Mouse (Mus musculus) thymus, postnatal 0 days (tissue): ENCODE measurements around the gene Taar8b. TPM values are rescaled to one million over a fixed set of nuclear protein-coding genes. Genes with fewer than 3 reads are reported as not detected.
"Not testable (repeated sequence)": the region's sequence is repeated elsewhere in the genome, so short reads cannot be mapped to it uniquely, and the experiment has no call there.

Experiments
- DNase-seq: peaks from one replicate; pipeline ENCODE4 v3.0.0-alpha.2; 2015; ENCODE audit warnings: low spot score
- polyA plus RNA-seq: library from polyadenylated mRNA; unstranded; fragments of >200 nt; fragmentation: Nextera tagmentation; extraction: Ambion mirVana; gene quantifications from 2 replicates; pipeline ENCODE4 v1.2.1, GENCODE M21; 2015

The Taar8b gene
- polyA plus RNA-seq = not detected in 2 replicates

DNA sequence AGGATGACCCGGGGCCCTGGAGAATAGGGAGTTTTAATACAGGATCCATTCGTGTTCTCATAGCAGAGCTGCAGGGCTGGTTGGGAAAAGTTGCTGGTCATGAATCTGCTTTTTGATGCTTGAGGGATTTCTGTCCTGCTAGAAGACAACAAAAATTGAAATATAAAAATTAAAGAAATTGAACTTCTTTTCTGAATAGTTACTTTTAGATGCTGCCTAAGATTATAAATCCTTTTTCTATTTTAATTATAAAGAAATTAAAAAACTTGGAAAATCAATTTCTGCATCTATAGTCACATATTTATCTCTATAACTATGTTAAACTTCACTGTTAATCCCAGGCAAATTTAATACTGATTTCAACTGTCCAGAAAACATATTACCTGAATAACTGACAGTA is at the start of gene Taar8b:
Gene Taar8b (minus strand): TSS at position 101 of the 400 bp plus-strand sequence.
- no peak for DNase-seq

GRCm38 (mm10) chr10:24138623-24139261 is 46.6 kb upstream of the Taar8b start:
- no peak for DNase-seq

DNA sequence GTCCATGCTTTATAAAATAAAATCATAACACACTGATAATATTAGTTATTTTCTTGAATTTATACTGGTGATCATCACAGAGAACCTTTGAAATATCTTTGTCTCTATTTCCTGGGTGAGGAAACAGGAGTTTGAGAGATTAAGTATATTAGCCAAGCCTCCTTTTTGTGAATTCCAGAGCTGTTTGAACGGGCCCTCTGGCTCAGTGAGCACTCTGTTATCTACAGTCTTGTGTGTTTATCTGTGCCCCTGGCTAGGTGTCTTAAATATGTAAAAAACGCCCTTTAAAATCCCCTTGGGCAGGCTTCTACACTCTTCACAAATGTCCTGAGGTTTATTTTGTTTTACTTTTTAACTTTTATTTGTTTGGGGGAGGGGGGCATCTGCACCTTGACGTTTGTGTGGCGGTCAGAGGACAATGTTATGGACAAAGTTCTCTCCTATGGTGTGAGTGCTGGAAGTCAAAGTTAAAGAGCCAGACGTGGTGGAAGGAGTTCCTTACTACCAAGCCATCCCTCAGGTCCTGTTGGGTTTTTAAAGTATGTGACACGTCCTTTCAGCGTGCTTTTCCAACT is 42.1 kb upstream of the Taar8b start:
- no peak for DNase-seq

DNA sequence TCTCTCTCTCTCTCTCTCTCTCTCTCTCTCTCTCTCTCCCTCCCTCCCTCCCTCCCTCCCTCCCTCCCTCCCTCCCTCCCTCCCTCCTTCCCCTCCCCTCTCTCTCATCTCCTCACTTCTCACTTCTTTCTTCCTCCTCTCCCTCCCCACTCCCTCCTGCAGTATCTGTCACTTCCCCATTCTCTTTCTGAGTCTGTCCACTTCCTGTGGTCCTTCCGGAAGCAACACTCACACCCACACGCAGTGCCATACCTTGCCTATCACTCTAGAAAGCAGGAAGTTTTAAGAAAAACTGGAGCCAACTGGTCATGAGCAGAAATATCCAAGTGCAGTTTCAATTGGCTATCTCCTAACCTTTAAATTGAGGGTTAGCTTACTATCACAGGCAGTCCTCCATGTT is 41.0 kb upstream of the Taar8b start:
- DNase-seq = no peak

- peak; percentile 12 for DNase-seq
Measured at GRCm38 (mm10) chr10:24132273-24132672, 40.2 kb upstream of the Taar8b start.

DNA sequence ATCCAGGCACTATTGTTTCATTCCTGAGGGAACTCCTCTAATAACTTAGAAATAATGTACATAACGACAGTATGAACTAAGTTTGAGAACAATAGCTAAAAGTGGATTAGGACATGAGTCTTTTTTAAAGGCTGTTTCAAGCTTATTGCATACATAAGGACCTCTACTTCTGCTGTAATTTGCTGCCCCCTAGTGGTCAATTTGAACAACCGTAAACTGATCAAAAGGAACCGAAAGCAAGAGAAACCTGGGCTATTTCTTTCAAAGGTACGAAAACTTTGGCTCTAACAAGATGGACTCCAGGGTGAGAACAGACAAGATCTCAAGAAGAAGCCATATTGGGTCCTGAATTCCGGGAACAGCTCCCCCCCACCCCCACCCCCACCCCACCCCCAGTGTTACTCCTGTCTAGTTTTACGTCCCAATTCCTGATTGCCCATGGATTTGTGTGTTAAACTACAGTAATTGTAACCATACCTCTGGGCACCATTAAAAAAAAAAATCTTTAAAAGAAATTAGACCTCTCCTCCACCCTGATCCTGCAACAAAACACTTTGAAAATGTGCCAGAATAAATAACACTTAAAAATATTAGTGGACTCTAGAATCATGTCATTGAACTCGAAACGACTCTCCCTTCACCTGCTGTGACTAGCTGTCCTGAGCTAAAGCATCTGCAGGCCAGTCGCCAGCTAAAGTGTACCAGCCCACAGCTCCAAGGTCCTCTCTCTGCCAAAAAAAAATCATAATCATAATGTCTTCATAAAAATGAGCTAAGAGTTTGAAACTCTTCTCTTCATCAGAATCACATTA is 39.6 kb upstream of the Taar8b start:
- peak; percentile 83 for DNase-seq

DNA sequence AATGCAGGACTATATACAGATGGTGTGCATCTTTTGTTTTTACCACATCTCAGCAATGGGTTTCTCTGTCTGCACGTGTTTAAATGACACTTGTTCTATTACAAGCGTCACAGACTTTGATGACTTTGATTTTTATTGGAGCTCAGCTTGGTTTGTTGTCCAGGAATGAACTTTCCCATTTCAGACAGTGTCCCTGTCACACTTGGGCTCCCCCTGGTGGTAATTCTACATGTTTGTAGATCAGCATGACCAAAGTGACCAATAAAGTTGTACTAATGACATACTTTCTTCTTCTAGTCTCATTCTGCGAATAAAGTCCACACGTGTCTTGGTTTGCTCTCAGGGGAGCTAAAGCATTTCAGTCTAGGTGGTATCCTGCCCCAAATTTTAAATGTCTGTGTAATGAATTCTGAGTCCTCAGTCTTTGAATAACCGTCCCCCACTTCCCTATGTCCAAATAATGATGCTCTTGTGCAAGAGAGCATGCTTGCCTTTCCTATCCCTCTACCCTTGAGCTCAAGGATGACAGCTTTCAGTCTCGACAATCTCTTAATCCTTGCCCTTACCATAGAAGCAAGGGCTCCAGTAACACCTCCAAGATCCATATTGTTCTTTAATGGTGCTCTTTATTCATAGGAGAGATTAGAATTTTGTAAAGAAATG is 19.2 kb upstream of the Taar8b start:
- DNase-seq = peak; percentile 11

GRCm38 (mm10) chr10:24109434-24109833 is 17.3 kb upstream of the Taar8b start, which contains the start of gene Taar9:
Taar9 (minus strand) TSS chr10:24109534.
- not testable (repeated sequence) for DNase-seq

- DNase-seq = no peak
Measured at GRCm38 (mm10) chr10:24108236-24108635, 16.1 kb upstream of the Taar8b start.

DNA sequence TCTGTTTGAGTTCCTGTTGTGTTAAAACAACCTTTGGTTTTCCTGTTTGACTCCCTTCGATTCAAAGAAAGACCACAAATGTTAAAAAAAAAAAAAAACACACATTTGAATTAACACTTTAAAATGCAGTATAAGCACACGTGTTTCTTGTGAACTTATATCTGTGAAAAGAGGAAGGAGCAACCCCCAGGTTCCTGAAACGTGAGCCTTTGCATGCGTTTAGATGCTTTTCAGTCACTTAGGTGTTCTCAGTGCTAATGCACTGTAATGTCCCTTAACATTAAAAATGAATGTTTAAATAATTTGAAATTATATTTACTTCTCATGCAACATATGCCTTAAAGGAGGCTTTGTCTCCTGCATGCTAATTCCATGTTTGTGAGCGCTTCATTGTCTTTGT is 15.7 kb upstream of the Taar8b start:
- no peak for DNase-seq

GRCm38 (mm10) chr10:24103299-24103698 is 11.2 kb upstream of the Taar8b start:
- DNase-seq = not testable (repeated sequence)

DNA sequence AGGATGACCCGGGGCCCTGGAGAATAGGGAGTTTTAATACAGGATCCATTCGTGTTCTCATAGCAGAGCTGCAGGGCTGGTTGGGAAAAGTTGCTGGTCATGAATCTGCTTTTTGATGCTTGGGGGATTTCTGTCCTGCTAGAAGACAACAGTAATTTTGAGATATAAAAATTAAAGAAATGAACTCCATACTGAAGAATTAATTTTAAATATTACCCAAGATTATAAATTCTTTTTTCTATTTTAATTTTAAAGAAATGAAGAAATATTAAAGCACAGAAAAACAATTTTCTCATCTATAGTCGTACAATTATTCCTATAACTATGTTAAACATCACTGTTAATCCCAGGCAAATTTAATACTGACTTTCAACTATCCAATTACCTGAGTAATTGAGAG is 9.7 kb upstream of the Taar8b start, which contains the start of gene Taar8c:
Gene Taar8c (minus strand): TSS at position 101 of the 400 bp plus-strand sequence.
- DNase-seq = not testable (repeated sequence)

DNA sequence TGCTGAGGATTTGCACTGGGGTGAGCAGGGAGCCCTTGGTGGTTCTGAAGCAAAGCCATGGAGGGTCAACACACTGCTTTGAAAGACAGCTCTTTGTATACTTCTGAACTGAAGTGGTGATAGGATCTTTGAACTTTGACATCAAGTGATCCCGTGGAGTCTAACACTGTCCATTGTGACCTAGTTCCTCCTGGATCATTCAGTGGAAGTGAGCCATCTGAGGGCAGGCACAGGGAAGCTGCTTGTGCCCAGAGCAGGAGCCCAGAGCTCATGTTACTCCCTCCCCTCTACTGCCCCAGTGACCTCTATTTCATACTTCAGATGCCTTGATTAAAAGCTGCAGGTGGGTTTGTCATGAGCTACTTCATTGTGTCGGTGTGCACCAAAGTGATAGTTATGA is 4.9 kb upstream of the Taar8b start:
- not testable (repeated sequence) for DNase-seq

DNA sequence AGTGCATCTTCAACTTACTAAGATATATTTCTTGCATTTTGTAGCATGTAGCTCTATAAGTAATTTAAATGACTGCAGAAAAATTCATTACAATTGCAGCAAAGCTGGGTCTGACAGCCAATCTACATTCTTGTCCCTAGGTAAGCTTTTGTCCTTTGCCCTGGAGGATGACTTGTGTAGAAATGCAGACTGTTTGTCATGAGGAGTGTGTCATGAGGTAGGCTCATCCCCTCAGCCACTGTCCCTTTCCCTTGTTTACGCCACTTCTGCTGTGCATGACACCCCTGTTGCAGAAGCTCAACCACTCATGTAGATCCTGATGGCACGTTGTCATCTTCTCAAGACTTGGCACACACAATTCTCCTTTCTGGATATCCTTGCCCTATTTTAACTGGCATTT is 4.9 kb downstream of the Taar8b start:
- no peak for DNase-seq

DNA sequence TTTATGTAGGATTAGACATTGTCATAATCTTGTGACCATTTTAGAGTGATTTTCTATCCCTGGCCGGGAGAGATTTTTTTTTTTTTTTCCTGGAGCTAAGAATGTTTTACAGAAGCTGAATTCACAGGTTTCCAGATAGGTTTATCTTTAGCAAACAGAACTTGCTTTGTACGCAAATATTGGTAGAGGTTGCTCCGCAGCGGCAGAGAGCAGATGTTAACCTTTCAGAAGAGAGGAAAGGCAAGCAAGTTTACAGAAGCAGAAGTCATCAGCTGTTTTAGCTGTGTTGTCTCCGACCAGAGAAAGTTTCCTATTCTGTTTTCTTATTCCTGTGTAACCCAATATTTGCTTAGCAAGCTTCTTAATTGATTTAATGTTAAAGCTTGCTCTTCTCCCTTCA is 5.5 kb downstream of the Taar8b start:
- no peak for DNase-seq

- no peak for DNase-seq
Measured at GRCm38 (mm10) chr10:24085936-24086335, 6.2 kb downstream of the Taar8b start.

DNA sequence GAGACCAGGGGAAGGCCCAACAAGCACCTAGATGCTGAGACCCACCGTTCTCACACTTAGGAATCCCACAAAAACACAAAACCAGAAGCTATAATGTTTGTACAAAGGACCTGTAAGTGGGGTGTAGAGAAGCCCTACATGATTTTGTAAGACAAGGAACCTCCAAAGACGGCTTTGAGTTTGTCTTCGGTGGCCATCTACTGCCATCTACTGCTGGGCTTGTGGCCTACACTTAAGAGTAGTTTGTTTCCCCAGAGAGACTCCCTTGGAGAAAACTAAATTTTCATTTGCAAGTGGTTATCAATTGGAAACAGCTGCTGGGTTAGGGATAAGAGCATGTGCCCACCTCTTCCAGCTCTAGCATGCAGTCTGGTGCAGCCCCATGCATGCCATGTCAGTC is 11.9 kb downstream of the Taar8b start:
- peak; percentile 22 for DNase-seq

DNA sequence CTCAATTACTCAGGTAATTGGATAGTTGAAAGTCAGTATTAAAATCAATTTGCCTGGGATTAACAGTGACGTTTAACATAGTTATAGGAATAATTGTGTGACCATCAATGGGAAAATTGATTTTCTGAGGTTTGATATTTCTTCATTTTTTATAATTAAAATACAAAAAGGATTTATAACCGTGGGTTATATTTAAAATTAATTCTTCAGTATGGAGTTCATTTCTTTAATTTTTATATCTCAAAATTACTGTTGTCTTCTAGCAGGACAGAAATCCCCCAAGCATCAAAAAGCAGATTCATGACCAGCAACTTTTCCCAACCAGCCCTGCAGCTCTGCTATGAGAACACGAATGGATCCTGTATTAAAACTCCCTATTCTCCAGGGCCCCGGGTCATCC is 15.9 kb downstream of the Taar8b start, which contains the start of gene Taar8a:
Gene Taar8a (plus strand): TSS at position 301 of the 400 bp plus-strand sequence.
- DNase-seq = not testable (repeated sequence)

DNA sequence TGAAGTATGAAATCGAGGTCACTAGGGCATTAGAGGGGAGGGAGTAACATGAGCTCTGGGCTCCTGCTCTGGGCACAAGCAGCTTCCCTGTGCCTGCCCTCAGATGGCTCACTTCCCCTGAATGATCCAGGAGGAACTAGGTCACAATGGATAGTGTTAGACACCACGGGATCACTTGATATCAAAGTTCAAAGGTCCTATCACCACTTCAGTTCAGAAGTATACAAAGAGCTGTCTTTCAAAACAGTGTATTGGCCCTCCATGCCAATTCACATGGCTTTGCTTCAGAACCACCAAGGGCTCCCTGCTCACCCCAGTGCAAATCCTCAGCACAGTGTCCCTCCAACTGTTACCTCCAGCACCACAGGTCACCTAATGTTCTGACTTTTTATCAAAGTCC is 17.3 kb downstream of the Taar8b start:
- not testable (repeated sequence) for DNase-seq

DNA sequence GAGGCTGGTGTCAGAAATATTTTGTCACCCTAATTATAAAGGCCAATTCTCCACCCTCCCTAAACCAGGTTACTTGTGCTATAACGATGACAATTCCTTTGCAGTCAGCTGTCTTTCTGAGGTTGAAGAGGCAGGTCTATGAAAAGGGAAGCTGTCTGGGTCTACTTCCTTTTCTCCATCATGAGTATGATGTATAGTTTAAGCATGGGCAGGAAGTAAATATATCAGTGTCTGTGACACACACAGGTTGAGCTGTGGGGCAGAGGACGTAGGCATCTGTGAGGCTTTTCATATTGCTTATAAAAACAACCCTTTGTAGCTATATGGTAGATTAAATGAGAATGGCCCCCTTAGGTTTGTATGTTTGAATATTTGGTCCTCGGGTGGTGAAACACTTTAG is 33.1 kb downstream of the Taar8b start:
- no peak for DNase-seq

DNA sequence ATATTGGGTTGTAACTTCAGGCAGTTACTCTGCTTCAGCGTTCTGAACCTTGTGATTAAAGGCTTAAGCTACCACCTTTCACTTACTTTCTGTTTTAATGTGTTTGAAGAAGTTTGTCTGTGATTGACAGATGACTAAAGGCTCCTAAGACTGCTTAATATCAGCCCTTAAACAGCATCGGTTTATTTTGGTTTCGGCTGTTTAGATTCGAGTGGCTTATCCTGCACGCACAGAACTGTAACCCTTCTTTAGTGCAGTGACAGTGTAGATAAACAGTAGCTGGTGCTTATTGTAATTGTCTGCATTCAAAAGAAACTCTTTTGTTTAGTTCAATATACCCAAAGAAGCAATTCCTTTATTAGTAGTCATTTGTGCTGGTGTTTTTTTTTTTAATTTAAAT is 40.1 kb downstream of the Taar8b start:
- DNase-seq = no peak

- DNase-seq = no peak
Measured at GRCm38 (mm10) chr10:24049210-24049609, 42.9 kb downstream of the Taar8b start, which contains the start of gene Taar7f. Taar7f (plus strand) TSS chr10:24049510.
